Comparison of ENCODE assay signal across 7 mouse cellular contexts in genomic region chr9:123773299-123773698, GRCm38 (mm10). TPM values are rescaled to one million over a fixed set of nuclear protein-coding genes. Genes with fewer than 3 reads are reported as not detected.
A peak's percentile ranks its signal among the peaks of the same experiment; 100 is the strongest.
DNase-seq lines count a peak whose midpoint lies in the region; ATAC-seq and TF ChIP-seq lines count a peak whose summit lies in the region.
"Not testable (repeated sequence)": the region's sequence is repeated elsewhere in the genome, so short reads cannot be mapped to it uniquely, and the experiment has no call there.

No protein-coding gene starts in this region.

- not testable (repeated sequence) for H3K27ac ChIP-seq in hindbrain, embryonic 11.5 days (ENCODE audit: low read depth, low read length); limb, embryonic 14.5 days (replicated peaks; ENCODE audit: low read depth, low read length); midbrain, embryonic 14.5 days (replicated peaks; ENCODE audit: low read depth, low read length); thymus, adult 2 months (ENCODE audit: control insufficient read depth, insufficient read depth, low read length)

- not testable (repeated sequence) for H3K9ac ChIP-seq in hindbrain, embryonic 11.5 days (ENCODE audit: low read depth, low read length); limb, embryonic 14.5 days (ENCODE audit: low read depth, low read length, severe bottlenecking); midbrain, embryonic 14.5 days (replicated peaks; ENCODE audit: low read length)

- not testable (repeated sequence) for TF ChIP-seq POLR2A in limb, embryonic 14.5 days (IDR thresholded peaks at IDR 0.05; ENCODE audit: borderline replicate concordance, extremely low read depth, insufficient read depth, insufficient read length); thymus, adult 2 months (IDR thresholded peaks at IDR 0.05; ENCODE audit: control insufficient read depth, extremely low read depth, insufficient read depth, low read length, poor library complexity)

- TF ChIP-seq CTCF in E14TG2a.4 (conservative IDR thresholded peaks at IDR 0.05; ENCODE audit: low read length) = peak; percentile 24
- not testable (repeated sequence) for TF ChIP-seq CTCF in thymus, adult 2 months (IDR thresholded peaks at IDR 0.05; ENCODE audit: borderline replicate concordance, control insufficient read depth, extremely low read depth, insufficient read depth, low read length, poor library complexity)

- not testable (repeated sequence) for H3K4me3 ChIP-seq in E14TG2a.4 (replicated peaks; ENCODE audit: low read length); hindbrain, embryonic 11.5 days (ENCODE audit: low read depth, low read length); limb, embryonic 14.5 days (replicated peaks; ENCODE audit: low read length); midbrain, embryonic 14.5 days (replicated peaks; ENCODE audit: low read depth, low read length); thymus, adult 2 months (ENCODE audit: control insufficient read depth, insufficient read depth, low read length)

- not testable (repeated sequence) for H3K27me3 ChIP-seq in E14TG2a.4 (ENCODE audit: insufficient read depth, low read length); hindbrain, embryonic 11.5 days (ENCODE audit: control insufficient read depth, insufficient read depth, low read length); limb, embryonic 14.5 days (ENCODE audit: control insufficient read depth, insufficient read depth, low read length); midbrain, embryonic 14.5 days (ENCODE audit: control insufficient read depth, insufficient read depth, low read length); thymus, adult 2 months (ENCODE audit: control insufficient read depth, insufficient read depth, low read length)

- not testable (repeated sequence) for H3K4me1 ChIP-seq in E14TG2a.4 (replicated peaks; ENCODE audit: low read depth, low read length); hindbrain, embryonic 11.5 days (replicated peaks; ENCODE audit: control insufficient read depth, insufficient read depth, low read length); limb, embryonic 14.5 days (ENCODE audit: control insufficient read depth, insufficient read depth, low read length); midbrain, embryonic 14.5 days (ENCODE audit: control insufficient read depth, insufficient read depth, low read length)
- peaks cover 12% of the 10 kb centered on the region for H3K4me1 ChIP-seq in thymus, adult 2 months (replicated peaks; ENCODE audit: control insufficient read depth, insufficient read depth, low read length)

- not testable (repeated sequence) for H3K4me2 ChIP-seq in hindbrain, embryonic 11.5 days (replicated peaks; ENCODE audit: low read depth, low read length); limb, embryonic 14.5 days (replicated peaks; ENCODE audit: low read depth, low read length, severe bottlenecking); midbrain, embryonic 14.5 days (ENCODE audit: low read length)

- H3K9me3 ChIP-seq in E14TG2a.4 (ENCODE audit: low read length); hindbrain, embryonic 11.5 days (ENCODE audit: control insufficient read depth, low read length); limb, embryonic 14.5 days (ENCODE audit: control insufficient read depth, low read length); midbrain, embryonic 14.5 days (ENCODE audit: control insufficient read depth, low read length): not testable (repeated sequence)

- 43% methylated on average over 2 of the region's 2 CpGs for WGBS in hindbrain, embryonic 11.5 days
- 39% methylated on average over 2 of the region's 2 CpGs for WGBS in limb, embryonic 14.5 days
- whole genome bisulfite sequencing in midbrain, embryonic 14.5 days = 37% methylated on average over 2 of the region's 2 CpGs
- 49% methylated on average over 2 of the region's 2 CpGs for WGBS in thymus, adult 2 months

- ATAC-seq in hindbrain, embryonic 11.5 days (ENCODE audit: low FRiP score); limb, embryonic 14.5 days (ENCODE audit: low FRiP score, low read depth); midbrain, embryonic 14.5 days (ENCODE audit: low FRiP score, low TSS enrichment): not testable (repeated sequence)

- H3K36me3 ChIP-seq in E14TG2a.4 (ENCODE audit: insufficient read depth, low read length); hindbrain, embryonic 11.5 days (ENCODE audit: control insufficient read depth, insufficient read depth, low read length); limb, embryonic 14.5 days (ENCODE audit: control insufficient read depth, insufficient read depth, low read length); midbrain, embryonic 14.5 days (ENCODE audit: control insufficient read depth, insufficient read depth, low read length): not testable (repeated sequence)
- peaks cover 64% of the 10 kb centered on the region for H3K36me3 ChIP-seq in thymus, adult 2 months (ENCODE audit: control insufficient read depth, insufficient read depth, low read length)

- peak; percentile 35 for DNase-seq in ZHBTc4 (ENCODE audit: low read depth, low spot score)
- peak; percentile 3 to 10 for DNase-seq in cerebellum, postnatal 14 days
- DNase-seq in hindbrain, embryonic 11.5 days (ENCODE audit: low spot score) = peak; percentile 3
- DNase-seq in limb, embryonic 14.5 days (ENCODE audit: low spot score) = peak; percentile 13
- peak; percentile 5 for DNase-seq in midbrain, embryonic 14.5 days
- peak; percentile 62 for DNase-seq in thymus, adult 2 months

RNA-seq across cellular contexts. Expression of gene Cxcr6, which starts 33.0 kb away (rescaled TPM):
- 0.48 TPM in 1 of 2 replicates, not detected in the other for polyA plus RNA-seq in hindbrain, embryonic 11.5 days (2014; fragmentation: Nextera tagmentation; extraction: Ambion mirVana)
- 0.09 and 0.10 TPM in 2 replicates for polyA plus RNA-seq in limb, embryonic 14.5 days (2012; rRNA removed)
- polyA plus RNA-seq in limb, embryonic 14.5 days (2014; fragmentation: Nextera tagmentation; extraction: Ambion mirVana) = 0.44 and 0.70 TPM in 2 replicates
- 0.11 TPM in 2 replicates for polyA plus RNA-seq in midbrain, embryonic 14.5 days (2014; fragmentation: Nextera tagmentation; extraction: Ambion mirVana)
- 4.3 and 4.6 TPM in 2 replicates for polyA plus RNA-seq in thymus, adult 2 months (2012; rRNA removed)

RNA-seq across cellular contexts. Expression of gene Lztfl1, which starts 55.8 kb away (rescaled TPM):
- polyA plus RNA-seq in hindbrain, embryonic 11.5 days (2014; fragmentation: Nextera tagmentation; extraction: Ambion mirVana) = 55.0 and 58.6 TPM in 2 replicates
- polyA plus RNA-seq in limb, embryonic 14.5 days (2012; rRNA removed) = 24.4 and 33.6 TPM in 2 replicates
- polyA plus RNA-seq in limb, embryonic 14.5 days (2014; fragmentation: Nextera tagmentation; extraction: Ambion mirVana) = 64.8 and 74.3 TPM in 2 replicates
- 55.0 and 60.7 TPM in 2 replicates for polyA plus RNA-seq in midbrain, embryonic 14.5 days (2014; fragmentation: Nextera tagmentation; extraction: Ambion mirVana)
- 11.8 and 12.1 TPM in 2 replicates for polyA plus RNA-seq in thymus, adult 2 months (2012; rRNA removed)

Comparison
In these comparisons a context has a peak if more than half of its experiments do, and no peak if none do; other contexts are left out.
1. DNase-seq: peak in every context shown above with its lines; median percentile 62 in thymus, adult 2 months; 35 in ZHBTc4; 13 in limb, embryonic 14.5 days; 6 in cerebellum, postnatal 14 days; 5 in midbrain, embryonic 14.5 days; 3 in hindbrain, embryonic 11.5 days.